Mouse (Mus musculus) hindbrain, embryonic 14.5 days (tissue): ENCODE results near the gene Pou2f2. TPM values are rescaled to one million over a fixed set of nuclear protein-coding genes. Genes with fewer than 3 reads are reported as not detected.

Experiments
- ATAC-seq: fragments of 200-750 bp; cut with Nextera tagmentation; 2 replicates; pipeline ENCODE4 v1.8.0; 2017; ENCODE audit warnings: moderate number of reproducible peaks, mild to moderate bottlenecking, moderate TSS enrichment, moderate library complexity; ENCODE audit not compliant: low FRiP score
- DNase-seq: peaks from one replicate; pipeline ENCODE4 v3.0.0-alpha.2; 2015; ENCODE audit warnings: low spot score
- H3K27ac ChIP-seq: fragments of 300-500 bp; sonication (generic); 2 replicates; pipeline ENCODE4 v1.5.1; 2014; ENCODE audit warnings: mild to moderate bottlenecking, moderate library complexity
- H3K27me3 ChIP-seq: fragments of 300-500 bp; sonication (generic); 2 replicates; pipeline ENCODE4 v1.6.1; 2014; ENCODE audit warnings: mild to moderate bottlenecking, low read length, mixed read lengths; ENCODE audit not compliant: control insufficient read depth, insufficient read depth
- H3K36me3 ChIP-seq: fragments of 300-500 bp; sonication (generic); replicated peaks from 2 replicates; pipeline ENCODE4 v1.6.1; 2014; ENCODE audit not compliant: control insufficient read depth, insufficient read depth
- H3K4me1 ChIP-seq: fragments of 300-500 bp; sonication (generic); replicated peaks from 2 replicates; pipeline ENCODE4 v1.6.1; 2014; ENCODE audit warnings: antibody characterized with exemption, low read length, mixed read lengths; ENCODE audit not compliant: control insufficient read depth, insufficient read depth
- H3K4me2 ChIP-seq: fragments of 300-500 bp; sonication (generic); replicated peaks from 2 replicates; pipeline ENCODE4 v1.6.1; 2014; ENCODE audit warnings: mild to moderate bottlenecking, moderate library complexity
- H3K4me3 ChIP-seq: fragments of 300-500 bp; sonication (generic); replicated peaks from 2 replicates; pipeline ENCODE4 v1.5.1; 2014; ENCODE audit warnings: mild to moderate bottlenecking, low read length
- H3K9ac ChIP-seq: fragments of 300-500 bp; sonication (generic); 2 replicates; pipeline ENCODE4 v1.6.1; 2014
- H3K9me3 ChIP-seq: fragments of 300-500 bp; sonication (generic); 2 replicates; pipeline ENCODE4 v1.6.1; 2016; ENCODE audit warnings: low read length; ENCODE audit not compliant: control insufficient read depth
- WGBS: fragments of 180-500 bp; shearing (Covaris S2); extraction: QIAGEN DNeasy Blood & Tissue Kit; methylation state at CpG from one replicate; pipeline ENCODE4 v1.1.7; 2014; 5-methylcytosine and 5-hydroxymethylcytosine counted together
- polyA plus RNA-seq: library from polyadenylated mRNA; unstranded; fragments of >200 nt; fragmentation: Nextera tagmentation; extraction: Ambion mirVana; gene quantifications from 2 replicates; pipeline ENCODE4 v1.2.1, GENCODE M21; 2014

The Pou2f2 gene
- polyA plus RNA-seq, 1 experiment from 2014 or later = 31.8 TPM

DNA sequence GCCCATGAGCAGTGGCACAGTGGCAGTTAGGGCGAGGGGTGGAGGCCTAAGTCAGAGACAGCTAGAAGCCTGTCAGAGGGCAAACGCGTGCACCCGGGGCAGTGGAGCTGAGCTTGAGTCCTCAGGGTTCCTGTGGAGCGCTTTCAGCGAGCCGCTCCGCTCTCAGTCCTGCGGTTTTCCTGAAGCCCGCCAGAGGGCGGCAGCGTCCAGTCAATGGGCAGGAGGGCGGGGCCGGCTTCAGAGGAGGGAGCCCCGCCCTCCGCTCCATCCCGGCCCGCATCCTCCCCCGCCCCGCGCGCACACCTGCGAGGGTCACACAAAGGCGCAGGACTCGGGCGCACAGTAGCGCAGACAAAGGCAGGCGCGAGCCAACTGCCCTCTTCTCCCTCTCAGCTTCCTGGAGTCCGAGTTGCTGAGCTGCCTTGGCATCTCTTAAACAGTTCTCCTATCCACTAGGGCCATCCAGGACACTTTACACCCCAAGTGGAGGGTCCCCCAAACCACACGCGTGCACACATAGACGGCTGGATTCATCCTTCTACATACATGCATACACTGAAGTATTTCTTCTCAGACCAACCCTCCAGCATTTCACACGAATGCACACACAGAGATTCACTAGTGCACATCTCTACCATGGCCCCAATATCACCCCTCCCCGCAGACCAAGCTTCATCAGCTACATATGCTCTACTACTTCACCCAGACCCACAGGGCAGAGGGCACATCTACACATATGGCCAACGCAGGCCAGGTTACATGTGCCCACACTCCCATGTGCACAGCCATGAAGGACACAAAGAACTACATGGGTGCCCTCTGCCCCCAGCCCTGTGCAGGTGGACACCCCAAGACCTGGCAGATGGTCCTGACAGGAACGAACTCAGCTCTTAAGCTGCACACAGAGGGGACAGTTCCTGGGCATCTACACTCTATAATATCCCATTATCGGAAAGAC is 46.2 kb downstream of the Pou2f2 start:
- peaks cover 19% of the 10 kb centered on the region for H3K4me1 ChIP-seq
- H3K9ac ChIP-seq = peak overlapping the region; percentile 52
- WGBS = 6% methylated on average over 38 of the region's 38 CpGs

DNA sequence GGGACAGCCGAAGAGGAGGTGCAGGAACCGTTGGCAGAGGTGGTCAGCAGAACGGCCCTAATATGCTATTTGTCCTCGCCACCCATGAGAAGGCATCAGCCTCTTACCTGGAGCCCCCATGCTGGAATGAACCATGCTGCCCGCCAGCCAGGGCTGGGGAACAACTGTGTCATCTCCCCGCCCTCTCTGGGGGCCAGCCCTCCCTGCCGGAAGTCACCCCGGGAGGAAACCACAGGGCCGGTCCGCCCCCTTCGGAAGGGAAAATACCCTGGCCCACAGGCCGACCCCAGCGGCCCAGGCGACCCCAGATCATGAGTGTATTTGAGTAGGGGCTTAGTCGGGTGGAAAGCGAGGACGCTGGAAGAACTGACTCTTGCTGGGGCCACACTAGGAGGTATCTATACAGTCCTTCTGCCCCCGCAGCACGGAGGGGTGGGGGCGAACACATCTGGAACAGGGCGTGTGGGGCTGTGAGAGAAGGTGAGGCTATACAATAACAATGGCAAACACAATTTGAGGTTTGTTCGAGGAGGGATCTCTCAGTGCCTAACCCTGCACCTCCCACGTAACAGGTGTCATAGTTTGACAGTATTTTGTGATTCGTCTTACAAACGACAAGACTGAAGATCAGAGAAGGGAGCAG is 47.1 kb downstream of the Pou2f2 start:
- peak overlapping the region; percentile 15 for H3K4me2 ChIP-seq
- no peaks in the 10 kb centered on the region; the same call in 1 of the 2 replicates for H3K36me3 ChIP-seq
- H3K27ac ChIP-seq = no peak overlapping the region
- peaks cover 9% of the 10 kb centered on the region for H3K27me3 ChIP-seq
- H3K9me3 ChIP-seq = no peaks in the 10 kb centered on the region
- DNase-seq (no peak), ATAC-seq (no peak)
- peaks cover 19% of the 10 kb centered on the region for H3K4me1 ChIP-seq
- H3K9ac ChIP-seq = no peak overlapping the region
- H3K4me3 ChIP-seq = no peak overlapping the region
- 14% methylated on average over 25 of the region's 25 CpGs for WGBS

More for the DNA sequence above, 46.2 kb downstream of the Pou2f2 start:
- H3K9me3 ChIP-seq = no peaks in the 10 kb centered on the region
- H3K27ac ChIP-seq = peak overlapping the region; percentile 55
- DNase-seq = peak; percentile 91
- H3K4me3 ChIP-seq = peak overlapping the region; percentile 17; the same call in 1 of the 2 replicates
- peak overlapping the region; percentile 52 for H3K4me2 ChIP-seq
- no peaks in the 10 kb centered on the region; the same call in 1 of the 2 replicates for H3K36me3 ChIP-seq
- ATAC-seq = peak; percentile 71
- H3K27me3 ChIP-seq = peaks cover 9% of the 10 kb centered on the region

DNA sequence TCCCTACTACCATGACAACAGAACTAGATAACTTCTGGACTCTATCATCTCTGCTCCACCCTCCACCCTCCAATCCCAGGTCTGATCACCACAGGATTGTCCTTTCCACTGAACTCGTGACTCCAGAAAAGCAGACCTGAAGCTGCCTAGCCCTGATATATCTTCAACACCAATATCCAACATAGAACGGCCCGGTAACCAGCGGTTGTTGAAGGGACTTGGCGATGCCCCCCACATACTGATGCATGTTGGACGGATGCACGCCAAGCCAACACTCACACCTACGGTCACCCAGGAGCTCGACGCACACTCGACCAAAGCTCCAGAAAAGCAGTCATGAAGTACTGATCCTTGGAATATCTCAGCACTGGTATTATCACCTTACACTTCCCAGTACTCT is 48.3 kb downstream of the Pou2f2 start:
- Histone ChIP-seq H3K27me3 (peaks cover 9% of the 10 kb centered on the region), H3K4me2 (no peak overlapping the region), H3K9me3 (no peaks in the 10 kb centered on the region), H3K27ac (no peak overlapping the region), H3K4me3 (no peak overlapping the region), H3K4me1 (peaks cover 19% of the 10 kb centered on the region), H3K36me3 (no peaks in the 10 kb centered on the region; the same call in 1 of the 2 replicates), H3K9ac (no peak overlapping the region)
- DNase-seq (no peak), ATAC-seq (no peak)
- WGBS = 92% methylated on average over 11 of the region's 11 CpGs

DNA sequence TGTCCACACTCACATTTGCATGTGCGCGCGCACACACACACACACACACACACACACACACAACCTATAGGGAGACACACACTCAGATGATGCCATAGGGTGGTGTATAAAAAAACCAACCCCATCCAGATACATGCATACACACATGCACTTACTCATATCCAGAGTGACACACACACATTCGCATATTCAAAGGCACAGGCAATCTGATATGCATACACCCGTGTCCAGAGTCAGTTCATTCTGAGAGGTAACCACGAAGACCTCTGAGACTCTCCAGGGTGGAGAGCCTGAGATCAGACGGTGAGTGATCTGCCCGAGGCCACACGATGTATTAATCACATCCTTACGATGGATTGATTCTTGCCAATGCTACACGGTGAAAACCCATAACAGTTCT is 49.0 kb downstream of the Pou2f2 start:
- Histone ChIP-seq H3K27ac (no peak overlapping the region), H3K9me3 (no peaks in the 10 kb centered on the region), H3K4me1 (peaks cover 19% of the 10 kb centered on the region), H3K36me3 (no peaks in the 10 kb centered on the region; the same call in 1 of the 2 replicates), H3K4me3 (no peak overlapping the region), H3K27me3 (peaks cover 9% of the 10 kb centered on the region), H3K9ac (no peak overlapping the region), H3K4me2 (no peak overlapping the region)
- WGBS = 80% methylated on average over 11 of the region's 11 CpGs
- ATAC-seq = no peak
- no peak for DNase-seq

DNA sequence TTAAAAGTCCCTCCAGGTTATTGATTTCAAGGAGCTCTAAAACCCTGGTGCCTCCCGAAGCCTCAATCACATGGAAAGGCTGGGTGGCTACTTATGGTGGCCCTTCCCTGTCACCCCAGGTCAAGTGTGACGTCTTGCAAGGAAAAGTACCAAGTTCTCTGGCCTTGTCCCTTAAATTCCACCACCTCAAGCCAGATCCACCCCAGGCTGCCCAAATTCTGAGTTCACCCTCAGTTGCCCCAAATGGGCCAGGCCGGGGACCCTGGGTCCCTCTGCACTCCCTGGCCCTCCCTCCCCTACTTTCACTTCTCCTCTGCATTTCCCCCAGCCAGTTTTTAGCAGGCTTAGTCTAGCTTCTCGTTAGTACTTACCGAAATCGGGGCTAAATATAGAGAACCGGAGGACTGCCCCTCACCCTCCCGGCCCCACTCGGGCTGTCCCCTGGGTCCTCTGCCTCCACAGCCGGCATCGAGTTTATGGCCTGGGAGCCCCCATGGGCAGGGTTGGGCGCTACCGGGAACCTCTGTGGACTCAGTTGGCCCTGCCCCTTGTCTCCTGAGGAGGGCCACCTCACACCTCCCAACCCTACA is 50.0 kb downstream of the Pou2f2 start:
- WGBS = 69% methylated on average over 13 of the region's 13 CpGs
- no peaks in the 10 kb centered on the region for H3K36me3 ChIP-seq

DNA sequence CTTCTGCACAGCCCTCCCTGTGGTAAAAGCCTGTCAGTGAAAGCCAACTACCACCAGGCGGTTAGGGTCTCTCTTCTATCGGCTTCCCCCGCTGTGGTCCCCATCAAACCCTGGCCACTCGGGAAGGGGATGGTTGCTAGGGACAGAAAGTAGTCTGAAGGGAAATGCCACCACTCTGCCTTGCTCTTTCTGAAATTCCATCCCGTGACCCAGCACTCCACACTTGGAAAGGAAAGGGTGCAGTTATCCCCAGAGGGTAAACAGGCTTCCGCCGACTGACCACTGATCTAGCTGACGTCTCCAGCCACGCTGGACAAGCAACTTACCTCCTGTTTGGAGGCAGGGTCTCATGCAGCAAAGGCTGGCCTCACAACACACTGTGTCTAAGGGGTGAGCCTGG is 51.6 kb downstream of the Pou2f2 start:
- Histone ChIP-seq H3K9ac (no peak overlapping the region), H3K27ac (no peak overlapping the region), H3K36me3 (no peaks in the 10 kb centered on the region), H3K9me3 (no peaks in the 10 kb centered on the region), H3K4me2 (no peak overlapping the region), H3K27me3 (peaks cover 9% of the 10 kb centered on the region), H3K4me1 (peaks cover 6% of the 10 kb centered on the region; the same call in 1 of the 2 replicates), H3K4me3 (no peak overlapping the region)
- DNase-seq (no peak), ATAC-seq (no peak)
- WGBS = 68% methylated on average over 9 of the region's 9 CpGs

More for the DNA sequence above, 50.0 kb downstream of the Pou2f2 start:
- Histone ChIP-seq H3K9me3 (no peaks in the 10 kb centered on the region), H3K4me3 (no peak overlapping the region), H3K4me1 (peaks cover 17% of the 10 kb centered on the region), H3K4me2 (no peak overlapping the region), H3K27ac (no peak overlapping the region), H3K27me3 (peaks cover 9% of the 10 kb centered on the region), H3K9ac (no peak overlapping the region)
- ATAC-seq (no peak), DNase-seq (no peak)

DNA sequence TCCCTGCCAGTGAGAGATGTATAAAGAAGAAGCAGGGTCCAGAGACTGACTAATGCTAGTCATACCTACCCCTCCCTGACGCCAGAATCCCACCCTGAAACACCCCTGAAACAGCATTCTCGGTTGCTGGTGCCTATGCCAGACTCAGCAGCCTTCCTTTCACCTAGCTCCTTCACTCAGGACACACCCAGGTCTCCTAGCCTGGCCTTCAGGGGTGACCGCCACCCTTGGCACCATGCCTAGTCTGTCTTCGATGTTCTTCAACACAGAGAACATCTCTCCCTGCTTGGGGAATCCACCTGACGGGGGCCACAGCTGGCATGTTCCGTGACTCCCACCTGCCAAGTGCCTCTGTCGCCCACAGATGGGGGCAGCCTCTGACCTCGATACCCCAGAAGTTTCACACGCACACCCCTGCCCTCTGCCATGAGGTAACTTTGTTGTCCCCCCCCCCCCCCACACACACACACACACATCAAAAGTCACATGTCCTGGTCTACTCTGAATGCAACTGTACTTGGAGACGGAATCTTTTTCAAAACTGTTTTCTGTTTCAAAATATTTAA is 53.7 kb downstream of the Pou2f2 start:
- no peak for ATAC-seq
- no peaks in the 10 kb centered on the region for H3K9me3 ChIP-seq
- no peak overlapping the region for H3K4me2 ChIP-seq
- H3K36me3 ChIP-seq = no peaks in the 10 kb centered on the region
- no peak overlapping the region for H3K27ac ChIP-seq
- H3K9ac ChIP-seq = no peak overlapping the region
- no peaks in the 10 kb centered on the region for H3K4me1 ChIP-seq
- no peaks in the 10 kb centered on the region for H3K27me3 ChIP-seq
- H3K4me3 ChIP-seq = no peak overlapping the region
- WGBS = 80% methylated on average over 10 of the region's 10 CpGs
- DNase-seq = no peak

DNA sequence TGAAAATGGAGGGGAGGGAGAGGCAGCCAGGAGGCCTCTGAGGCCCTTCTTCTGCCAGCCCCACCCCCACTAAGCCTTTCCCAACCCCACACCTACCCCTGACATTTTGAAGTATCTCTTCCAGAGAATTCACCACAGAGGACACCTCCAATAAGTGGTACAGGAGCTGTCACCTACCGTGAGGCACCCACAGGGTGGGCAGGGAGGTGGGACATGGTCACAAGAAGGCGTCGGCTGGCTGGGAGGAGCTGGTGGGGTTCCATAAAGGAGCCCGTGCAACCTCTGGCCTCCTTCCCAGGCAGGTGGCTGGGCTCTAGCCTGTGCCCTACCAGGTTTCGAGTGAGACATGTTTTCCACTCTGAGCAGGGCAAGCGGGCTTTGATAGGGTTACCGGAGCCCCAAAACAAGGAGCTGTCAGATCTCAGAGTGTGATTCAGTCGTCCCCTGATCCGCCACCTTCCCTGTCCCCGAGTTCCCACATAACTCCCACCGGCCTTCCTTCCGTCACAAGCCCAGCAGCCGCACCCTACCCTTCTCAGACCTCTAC is 58.2 kb downstream of the Pou2f2 start:
- no peak overlapping the region for H3K27ac ChIP-seq
- H3K4me1 ChIP-seq = no peaks in the 10 kb centered on the region
- no peak overlapping the region for H3K9ac ChIP-seq
- 69% methylated on average over 13 of the region's 13 CpGs for WGBS
- no peak for DNase-seq
- ATAC-seq = no peak
- no peak overlapping the region for H3K4me2 ChIP-seq
- H3K9me3 ChIP-seq = no peaks in the 10 kb centered on the region
- no peak overlapping the region for H3K4me3 ChIP-seq
- H3K27me3 ChIP-seq = no peaks in the 10 kb centered on the region
- no peaks in the 10 kb centered on the region for H3K36me3 ChIP-seq
